Mouse (Mus musculus) neural tube, embryonic 15.5 days (tissue): ENCODE results near the gene Vps35l. TPM values are rescaled to one million over a fixed set of nuclear protein-coding genes. Genes with fewer than 3 reads are reported as not detected.

ENCODE experiments used
- ATAC-seq: fragments of 200-750 bp; cut with Nextera tagmentation; 2 replicates; pipeline ENCODE4 v1.8.0; 2017; ENCODE audit warnings: mild to moderate bottlenecking, moderate TSS enrichment, moderate library complexity; ENCODE audit not compliant: low FRiP score
- H3K27ac ChIP-seq: fragments of 300-500 bp; sonication (generic); replicated peaks from 2 replicates; pipeline ENCODE4 v1.5.1; 2015; ENCODE audit warnings: mild to moderate bottlenecking, inconsistent platforms
- H3K27me3 ChIP-seq: fragments of 300-500 bp; sonication (generic); replicated peaks from 2 replicates; pipeline ENCODE4 v1.6.1; 2015; ENCODE audit warnings: inconsistent platforms
- H3K36me3 ChIP-seq: fragments of 300-500 bp; sonication (generic); 2 replicates; pipeline ENCODE4 v1.6.1; 2015; ENCODE audit warnings: inconsistent platforms
- H3K4me1 ChIP-seq: fragments of 300-500 bp; sonication (generic); 2 replicates; pipeline ENCODE4 v1.6.1; 2015; ENCODE audit warnings: inconsistent platforms
- H3K4me2 ChIP-seq: fragments of 300-500 bp; sonication (generic); 2 replicates; pipeline ENCODE4 v1.6.1; 2015; ENCODE audit warnings: inconsistent platforms, mild to moderate bottlenecking, moderate library complexity
- H3K4me3 ChIP-seq: fragments of 300-500 bp; sonication (generic); replicated peaks from 2 replicates; pipeline ENCODE4 v1.5.1; 2015; ENCODE audit warnings: mild to moderate bottlenecking, inconsistent platforms
- H3K9ac ChIP-seq: fragments of 300-500 bp; sonication (generic); replicated peaks from 2 replicates; pipeline ENCODE4 v1.6.1; 2015; ENCODE audit warnings: mild to moderate bottlenecking, inconsistent platforms
- H3K9me3 ChIP-seq: fragments of 300-500 bp; sonication (generic); replicated peaks from 2 replicates; pipeline ENCODE4 v1.6.1; 2016; ENCODE audit warnings: inconsistent platforms
- WGBS: fragments of 180-500 bp; shearing (Covaris S2); methylation state at CpG from one replicate; pipeline ENCODE4 v1.1.7; 2015; ENCODE audit warnings: mixed read lengths; 5-methylcytosine and 5-hydroxymethylcytosine counted together
- polyA plus RNA-seq: library from polyadenylated mRNA; unstranded; fragments of >200 nt; fragmentation: Nextera tagmentation; extraction: Ambion mirVana; gene quantifications from 2 replicates; pipeline ENCODE4 v1.2.1, GENCODE M21; 2015

The Vps35l gene
- polyA plus RNA-seq, 1 experiment from 2014 or later: 91.9 TPM

DNA sequence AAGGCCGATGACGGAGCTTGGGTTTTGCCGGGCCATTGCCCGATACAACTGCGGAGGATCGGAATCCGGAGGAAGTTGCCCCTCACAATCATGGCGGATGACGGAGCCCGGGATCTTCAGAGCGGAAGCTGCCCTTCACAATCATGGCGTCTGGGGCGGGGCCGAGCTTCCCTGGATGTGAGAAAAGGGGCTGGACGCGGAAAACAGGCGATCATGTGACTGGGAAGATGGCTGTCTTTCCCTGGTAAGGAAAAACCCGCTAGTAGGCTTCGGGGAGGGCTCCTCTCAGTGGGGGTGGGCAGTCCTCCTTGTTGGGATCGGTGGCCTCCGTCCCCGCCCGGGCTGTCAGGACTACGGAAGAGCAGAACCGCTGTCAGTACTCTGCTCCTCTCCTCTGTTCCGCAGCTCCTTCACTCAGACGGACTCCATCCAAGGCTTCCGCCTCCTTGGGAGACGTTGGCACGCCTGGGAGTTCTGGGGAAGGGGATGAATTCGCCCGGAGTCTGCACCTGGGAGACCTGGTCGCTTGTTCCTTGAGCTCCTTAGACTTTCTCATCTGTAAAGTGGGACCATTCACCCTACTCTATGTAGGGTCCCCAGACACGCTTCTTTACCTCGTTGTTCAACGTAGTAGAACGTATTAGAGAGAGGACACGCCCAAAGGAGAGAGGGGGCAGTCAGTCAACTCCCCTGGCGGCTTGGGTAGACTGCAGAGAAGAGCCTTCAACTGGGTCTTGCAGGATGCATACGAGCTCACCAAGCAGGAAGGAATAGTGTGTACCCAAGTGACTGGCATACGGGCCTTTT lies 709 bp downstream of the Vps35l start:
- no peaks in the 10 kb centered on the region for H3K9me3 ChIP-seq
- H3K9ac ChIP-seq: peak overlapping the region; percentile 75
- H3K27me3 ChIP-seq: no peaks in the 10 kb centered on the region
- peak overlapping the region; percentile 90 for H3K27ac ChIP-seq
- H3K4me3 ChIP-seq: peak overlapping the region; percentile 70
- H3K4me2 ChIP-seq: peak overlapping the region; percentile 74
- peak; percentile 97 for ATAC-seq
- peaks cover 18% of the 10 kb centered on the region for H3K36me3 ChIP-seq
- H3K4me1 ChIP-seq: peaks cover 22% of the 10 kb centered on the region
- WGBS: 3% methylated on average over 41 of the region's 41 CpGs

DNA sequence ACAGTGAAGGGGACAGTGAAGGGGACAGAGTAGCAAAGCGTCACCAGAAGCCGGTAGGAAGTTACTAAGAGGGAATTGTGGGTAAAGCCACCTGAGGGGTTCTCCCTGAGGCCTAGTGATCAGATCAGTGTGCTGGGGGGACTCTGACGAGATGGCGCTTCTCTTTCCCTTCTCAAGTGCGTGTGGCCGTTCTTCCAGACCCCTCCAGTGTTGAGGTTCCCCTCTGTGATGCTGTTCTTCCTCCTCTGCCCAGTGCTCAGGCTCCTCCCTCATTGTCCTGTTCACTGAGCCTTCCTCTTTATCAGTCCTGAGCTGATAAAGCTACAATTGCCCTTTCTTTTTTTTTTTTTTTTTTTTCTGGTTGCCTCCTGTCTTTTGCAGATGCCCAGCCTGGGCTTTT lies 2.3 kb downstream of the Vps35l start:
- no peak overlapping the region for H3K9ac ChIP-seq
- no peak overlapping the region for H3K4me2 ChIP-seq
- ATAC-seq: no peak
- no peaks in the 10 kb centered on the region for H3K27me3 ChIP-seq
- peaks cover 22% of the 10 kb centered on the region for H3K4me1 ChIP-seq
- no peaks in the 10 kb centered on the region for H3K9me3 ChIP-seq
- H3K36me3 ChIP-seq: peaks cover 27% of the 10 kb centered on the region
- WGBS: 89% methylated on average over 3 of the region's 6 CpGs
- no peak overlapping the region for H3K27ac ChIP-seq
- H3K4me3 ChIP-seq: no peak overlapping the region

DNA sequence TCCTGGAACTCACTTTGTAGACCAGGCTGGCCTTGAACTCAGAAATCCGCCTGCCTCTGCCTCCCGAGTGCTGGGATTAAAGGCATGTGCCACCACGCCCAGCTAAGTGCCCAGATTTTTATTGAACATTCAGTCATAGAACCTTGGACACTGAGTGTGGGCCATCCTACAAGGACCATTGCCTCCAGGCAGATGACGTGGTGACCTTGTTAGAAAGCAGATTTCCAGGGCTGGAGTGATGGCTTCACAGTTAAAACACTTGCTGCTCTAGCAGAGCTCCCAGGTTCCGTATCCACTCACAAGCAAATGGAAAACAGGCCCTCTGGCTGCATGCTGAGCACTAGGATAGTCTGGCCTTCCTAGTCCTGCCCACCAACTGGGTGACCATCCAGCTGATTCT lies 4.7 kb downstream of the Vps35l start:
- H3K36me3 ChIP-seq: peaks cover 47% of the 10 kb centered on the region
- no peak overlapping the region for H3K4me3 ChIP-seq
- no peak for ATAC-seq
- no peak overlapping the region for H3K27ac ChIP-seq
- H3K4me1 ChIP-seq: peaks cover 22% of the 10 kb centered on the region
- WGBS: 95% methylated on average over 5 of the region's 5 CpGs
- no peaks in the 10 kb centered on the region for H3K9me3 ChIP-seq
- no peak overlapping the region for H3K9ac ChIP-seq
- H3K4me2 ChIP-seq: no peak overlapping the region
- H3K27me3 ChIP-seq: no peaks in the 10 kb centered on the region

DNA sequence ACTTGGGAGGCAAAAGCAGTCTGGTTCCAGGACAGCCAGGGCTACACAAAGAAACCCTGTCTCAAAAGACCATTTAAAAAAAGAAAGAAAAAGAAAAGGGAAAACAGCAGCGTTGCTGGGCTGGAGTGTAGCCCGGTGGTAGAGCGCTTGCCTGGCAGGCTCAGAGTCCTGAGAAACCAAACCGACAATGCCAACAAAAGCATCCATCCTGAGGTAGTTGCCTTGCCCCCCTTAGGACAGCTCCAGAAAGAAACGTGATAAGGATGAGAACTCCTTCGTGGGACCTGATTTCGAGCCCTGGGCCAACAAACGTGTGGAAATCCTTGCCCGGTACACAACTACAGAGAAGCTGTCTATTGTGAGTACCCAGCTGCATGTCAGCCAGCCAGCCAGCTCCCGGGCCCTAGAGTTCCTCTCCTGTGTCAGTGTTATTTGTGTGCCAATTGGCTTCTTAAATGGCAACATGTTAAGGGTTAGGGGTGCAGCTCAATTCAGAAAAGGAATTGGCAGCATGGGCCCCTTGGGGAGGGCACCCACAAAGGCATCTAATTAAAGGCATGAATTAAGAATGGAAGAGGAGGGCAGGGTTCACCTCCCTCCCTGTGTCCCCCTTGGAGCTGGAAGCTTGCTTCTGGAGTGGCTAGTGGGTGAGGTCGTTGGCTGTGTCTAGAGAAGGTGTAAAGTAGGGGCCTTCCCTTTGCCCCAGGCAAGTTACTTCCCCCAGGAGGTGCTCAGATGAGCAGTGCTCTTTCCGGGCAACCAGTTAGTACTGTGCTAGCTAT lies 8.1 kb downstream of the Vps35l start:
- Histone ChIP-seq H3K27me3 (no peaks in the 10 kb centered on the region), H3K36me3 (peaks cover 77% of the 10 kb centered on the region), H3K9me3 (no peaks in the 10 kb centered on the region), H3K9ac (no peak overlapping the region), H3K4me3 (no peak overlapping the region), H3K4me2 (no peak overlapping the region), H3K27ac (no peak overlapping the region), H3K4me1 (no peaks in the 10 kb centered on the region)
- peak; percentile 62 for ATAC-seq
- 84% methylated on average over 12 of the region's 12 CpGs for WGBS

DNA sequence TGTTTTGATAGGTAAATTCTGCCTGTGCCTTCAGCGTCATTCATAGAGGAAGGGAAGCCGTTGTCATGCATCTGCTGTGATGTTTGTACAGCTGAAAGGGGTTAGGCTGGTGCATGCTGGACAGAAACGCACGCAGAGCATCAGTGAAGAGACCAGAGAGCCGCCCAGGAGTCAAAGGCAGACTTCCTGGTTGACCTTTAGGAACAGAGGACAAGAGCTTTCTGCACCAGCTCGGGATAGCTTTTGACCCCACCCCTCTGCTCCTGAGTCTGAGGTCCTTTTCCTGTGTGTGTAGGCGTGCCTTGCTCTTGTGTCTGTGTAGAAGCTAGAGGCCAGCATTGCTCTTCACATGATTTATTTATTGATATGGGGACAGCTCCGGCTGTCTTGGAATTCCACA lies 9.7 kb downstream of the Vps35l start:
- ATAC-seq: no peak
- Histone ChIP-seq H3K4me3 (no peak overlapping the region), H3K9ac (no peak overlapping the region), H3K27ac (no peak overlapping the region), H3K27me3 (no peaks in the 10 kb centered on the region), H3K4me1 (no peaks in the 10 kb centered on the region), H3K36me3 (peaks cover 86% of the 10 kb centered on the region), H3K9me3 (no peaks in the 10 kb centered on the region), H3K4me2 (no peak overlapping the region)
- 89% methylated on average over 8 of the region's 8 CpGs for WGBS

DNA sequence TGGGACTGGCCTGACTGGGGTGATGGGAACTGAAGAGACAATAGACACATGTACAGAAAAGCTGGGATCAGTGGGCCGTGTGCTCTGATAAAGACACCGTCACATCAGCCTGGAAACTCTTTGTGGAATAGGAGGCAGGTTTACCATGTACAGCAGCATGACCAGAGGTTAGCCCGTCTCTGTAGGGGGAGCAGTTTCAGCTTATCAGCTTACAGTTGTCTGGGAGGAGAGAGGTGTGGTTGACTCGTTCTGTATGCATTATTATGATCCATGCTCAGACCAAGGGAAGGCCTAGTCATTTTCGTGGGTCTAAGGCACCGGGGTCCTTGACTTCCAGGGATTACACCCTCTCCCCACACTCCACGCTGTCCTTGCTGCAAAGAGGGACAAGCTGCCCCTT lies 11.6 kb downstream of the Vps35l start:
- Histone ChIP-seq H3K4me1 (no peaks in the 10 kb centered on the region), H3K9me3 (no peaks in the 10 kb centered on the region), H3K27me3 (no peaks in the 10 kb centered on the region), H3K36me3 (peaks cover 90% of the 10 kb centered on the region), H3K27ac (no peak overlapping the region), H3K4me2 (no peak overlapping the region), H3K9ac (no peak overlapping the region), H3K4me3 (no peak overlapping the region)
- 89% methylated on average over 7 of the region's 7 CpGs for WGBS
- ATAC-seq: no peak

DNA sequence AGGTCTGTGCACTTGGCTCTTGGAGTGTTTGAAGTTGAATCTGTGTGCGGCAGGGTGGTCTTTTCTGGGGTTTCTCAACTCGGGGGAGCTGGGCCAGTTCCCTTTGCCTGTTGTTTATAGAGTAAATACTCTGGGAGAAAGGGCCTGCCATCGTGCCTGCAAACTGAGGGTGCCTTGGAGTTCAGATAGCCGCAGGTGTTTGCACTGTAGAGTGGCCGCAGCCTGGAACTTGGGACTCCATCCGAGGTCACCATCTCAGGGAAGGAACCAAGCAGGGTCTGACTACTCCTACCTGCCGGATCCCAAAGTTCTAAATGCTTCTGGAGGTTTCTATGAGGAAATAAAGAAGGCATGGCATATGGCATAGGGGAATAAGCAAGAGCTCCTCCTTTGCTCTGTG lies 15.7 kb downstream of the Vps35l start:
- no peak overlapping the region for H3K4me3 ChIP-seq
- ATAC-seq: no peak
- 0 out of 2 replicates have a peak, but pooled peaks cover 2% of the 10 kb centered on the region for H3K4me1 ChIP-seq
- H3K9me3 ChIP-seq: no peaks in the 10 kb centered on the region
- no peak overlapping the region for H3K4me2 ChIP-seq
- no peak overlapping the region for H3K9ac ChIP-seq
- no peak overlapping the region for H3K27ac ChIP-seq
- no peaks in the 10 kb centered on the region for H3K27me3 ChIP-seq
- WGBS: 88% methylated on average over 7 of the region's 7 CpGs
- H3K36me3 ChIP-seq: peaks cover 73% of the 10 kb centered on the region

DNA sequence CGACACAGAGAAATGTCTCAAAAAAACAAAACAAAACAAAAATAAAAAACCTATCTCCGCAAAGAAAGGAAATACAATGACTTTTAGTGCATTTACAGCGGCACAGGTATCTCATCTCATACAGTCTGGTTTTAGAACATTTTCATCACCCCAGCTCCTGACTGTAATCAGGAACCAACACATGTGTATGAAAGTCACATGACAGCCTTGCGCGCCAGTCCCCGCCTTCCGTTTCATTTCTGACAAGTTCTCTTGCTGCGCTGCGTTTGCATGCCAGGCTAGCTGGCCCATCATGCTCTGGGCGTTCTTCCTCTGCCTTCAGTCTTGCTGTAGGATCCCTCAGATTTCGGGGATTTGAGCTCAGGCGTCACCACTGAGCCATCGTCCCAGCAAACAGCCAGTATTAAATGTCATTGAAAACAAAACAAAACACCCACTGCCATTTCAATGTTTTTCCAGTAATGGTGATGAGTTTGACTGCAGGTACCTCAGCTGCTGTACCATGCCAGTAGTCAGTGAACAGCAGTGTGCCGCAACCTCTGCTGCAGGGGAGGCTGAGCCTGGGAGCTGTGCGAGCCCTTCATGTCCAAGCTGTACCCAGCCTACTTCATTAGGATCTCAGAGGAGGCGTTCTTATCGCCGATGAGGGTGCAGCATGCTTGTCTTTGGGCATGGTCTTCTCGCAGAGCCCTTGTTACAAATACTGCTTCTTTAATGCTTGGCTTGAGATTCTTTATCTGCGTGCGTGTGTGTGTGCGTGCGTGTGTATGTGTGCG lies 16.7 kb downstream of the Vps35l start:
- Histone ChIP-seq H3K27ac (no peak overlapping the region), H3K9ac (no peak overlapping the region), H3K4me1 (0 out of 2 replicates have a peak, but pooled peaks cover 2% of the 10 kb centered on the region), H3K4me3 (no peak overlapping the region), H3K27me3 (no peaks in the 10 kb centered on the region), H3K36me3 (peaks cover 75% of the 10 kb centered on the region), H3K9me3 (no peaks in the 10 kb centered on the region), H3K4me2 (no peak overlapping the region)
- ATAC-seq: no peak
- WGBS: 97% methylated on average over 24 of the region's 24 CpGs

DNA sequence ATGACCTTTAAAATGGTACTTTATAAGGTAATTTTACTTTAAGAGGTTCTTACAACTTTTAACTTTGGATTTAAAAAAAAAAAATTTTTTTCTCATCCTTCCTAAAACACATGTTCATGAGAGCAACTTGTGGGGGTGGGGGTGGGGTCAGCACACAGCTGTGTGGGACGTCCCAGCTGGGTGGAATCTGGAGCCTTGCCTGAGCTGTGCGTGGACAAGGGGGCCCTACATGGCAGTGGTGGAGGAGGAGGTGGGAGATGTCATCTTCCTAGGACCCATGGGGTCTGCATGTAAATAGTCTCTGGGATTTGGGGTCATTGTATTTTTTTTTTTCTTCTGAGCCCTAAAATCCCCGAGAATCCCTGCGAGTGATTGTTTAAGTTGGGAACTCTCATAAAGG lies 18.3 kb downstream of the Vps35l start:
- no peak for ATAC-seq

DNA sequence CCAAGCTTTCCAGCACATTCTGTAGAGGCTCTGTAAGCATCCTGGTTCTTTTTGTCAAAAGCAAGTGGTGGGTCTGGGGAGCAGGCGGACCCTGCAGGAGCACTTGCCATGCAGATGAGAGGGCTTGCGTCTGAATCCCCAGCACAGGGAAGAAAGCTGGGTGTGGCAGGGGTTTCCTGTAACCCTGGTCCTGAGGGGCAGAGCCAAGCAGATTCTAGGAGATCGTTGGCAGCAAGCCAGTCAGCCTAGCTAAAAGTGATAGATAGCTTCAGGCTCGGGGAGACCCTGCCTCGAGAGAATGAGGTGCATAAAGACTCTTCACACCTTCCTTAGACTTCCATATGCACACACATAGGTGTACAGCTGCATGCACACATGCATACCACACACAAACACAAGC lies 19.3 kb downstream of the Vps35l start:
- Histone ChIP-seq H3K4me1 (0 out of 2 replicates have a peak, but pooled peaks cover 2% of the 10 kb centered on the region), H3K27ac (no peak overlapping the region), H3K9me3 (no peaks in the 10 kb centered on the region), H3K4me3 (no peak overlapping the region), H3K27me3 (no peaks in the 10 kb centered on the region), H3K4me2 (no peak overlapping the region), H3K36me3 (peaks cover 74% of the 10 kb centered on the region), H3K9ac (no peak overlapping the region)
- ATAC-seq: no peak
- 43% methylated on average over 5 of the region's 5 CpGs for WGBS

More for the DNA sequence above, 18.3 kb downstream of the Vps35l start:
- no peak overlapping the region for H3K4me3 ChIP-seq
- H3K27me3 ChIP-seq: no peaks in the 10 kb centered on the region
- no peak overlapping the region for H3K4me2 ChIP-seq
- peaks cover 72% of the 10 kb centered on the region for H3K36me3 ChIP-seq
- 0 out of 2 replicates have a peak, but pooled peaks cover 2% of the 10 kb centered on the region for H3K4me1 ChIP-seq
- no peaks in the 10 kb centered on the region for H3K9me3 ChIP-seq
- no peak overlapping the region for H3K27ac ChIP-seq
- no peak overlapping the region for H3K9ac ChIP-seq
- 28% methylated on average over 4 of the region's 4 CpGs for WGBS

DNA sequence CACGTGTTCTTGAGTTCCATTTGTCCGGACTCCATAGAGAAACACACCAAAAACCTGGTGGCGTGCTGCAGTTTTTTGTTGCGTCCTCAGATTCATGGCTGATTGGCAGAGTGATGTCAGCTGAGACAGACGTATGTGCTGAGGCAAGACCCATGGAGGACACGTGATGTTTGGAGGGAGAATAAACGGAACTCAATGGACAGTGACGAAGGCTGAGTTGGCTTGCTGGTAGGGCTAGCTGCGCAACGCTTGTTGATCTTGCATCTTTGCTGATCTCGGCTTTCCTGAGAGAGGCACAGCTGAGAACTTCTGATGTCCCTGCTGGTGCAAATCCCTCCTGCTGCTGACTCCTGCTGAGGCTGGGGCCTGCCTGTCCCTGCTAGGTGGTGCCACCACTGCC lies 23.9 kb downstream of the Vps35l start:
- Histone ChIP-seq H3K4me1 (peaks cover 10% of the 10 kb centered on the region), H3K27ac (no peak overlapping the region), H3K4me2 (no peak overlapping the region), H3K4me3 (no peak overlapping the region), H3K9ac (no peak overlapping the region), H3K27me3 (no peaks in the 10 kb centered on the region), H3K36me3 (peaks cover 54% of the 10 kb centered on the region), H3K9me3 (no peaks in the 10 kb centered on the region)
- WGBS: 89% methylated on average over 11 of the region's 11 CpGs
- ATAC-seq: no peak
